Mouse (Mus musculus) G1E (cell line): ENCODE measurements at regions not wholly inside any gene's neighbourhood (a gene's known extent, or its start where the extent isn't known, plus 50 kb on each side); places are given as distances from the start of the nearest gene placed in this dataset.

Source experiments
- CTCF ChIP-seq: IDR thresholded peaks from 2 replicates; pipeline ENCODE4 v1.5.1; 2012; ENCODE audit warnings: low read depth, low read length, inconsistent platforms, mixed read lengths
- GATA1 ChIP-seq: IDR thresholded peaks from 2 replicates; pipeline ENCODE4 v1.6.1; 2012; ENCODE audit warnings: borderline replicate concordance, low read length, inconsistent platforms, mixed read lengths

DNA sequence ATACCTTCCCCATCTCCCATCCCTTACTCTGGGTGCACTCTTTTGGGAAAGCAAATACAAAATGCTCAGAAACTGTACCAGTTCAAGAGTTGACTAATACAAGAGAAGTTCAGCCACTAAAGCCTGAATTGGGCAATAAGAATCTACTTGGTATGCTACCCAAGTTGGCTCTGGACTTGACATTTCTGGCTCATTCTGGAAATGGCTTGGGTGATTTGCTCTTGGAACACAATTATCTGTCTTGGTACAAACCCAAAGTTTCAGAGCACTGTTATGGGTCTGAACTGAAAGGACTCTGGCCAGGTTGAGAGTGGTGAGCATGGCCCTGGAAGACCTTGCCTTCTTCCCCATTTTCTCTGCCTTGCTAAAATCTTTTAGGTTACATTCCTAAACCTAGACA lies 136.6 kb downstream of the Fam84a start:
- TF ChIP-seq CTCF (no peak), GATA1 (no peak)
